Mouse (Mus musculus) cerebellum, adult (tissue): ENCODE results near the gene Spsb1.

Experiments
- ATAC-seq: cut with Nextera tagmentation; 2 replicates; pipeline ENCODE4 v1.9.2; 2017; ENCODE audit warnings: mild to moderate bottlenecking, moderate library complexity, mixed read lengths; ENCODE audit not compliant: insufficient number of reproducible peaks, low FRiP score, low TSS enrichment

Gene Spsb1

GRCm38 (mm10) chr4:149986671-149987417 lies 32.0 kb upstream of the Spsb1 start:
- ATAC-seq = no peak

GRCm38 (mm10) chr4:149983921-149984645 lies 29.2 kb upstream of the Spsb1 start:
- ATAC-seq = no peak

GRCm38 (mm10) chr4:149982154-149982553 lies 27.3 kb upstream of the Spsb1 start:
- no peak for ATAC-seq

- ATAC-seq = peak; percentile 62; the same call in 1 of the 2 replicates
These were observed 25.0 kb upstream of the Spsb1 start for GRCm38 (mm10) chr4:149979819-149980308.

- ATAC-seq = no peak
These were observed 24.0 kb upstream of the Spsb1 start for GRCm38 (mm10) chr4:149978820-149979219.

- no peak for ATAC-seq
These were observed 23.1 kb upstream of the Spsb1 start for GRCm38 (mm10) chr4:149977801-149978544.

- ATAC-seq = no peak
These were observed 22.3 kb upstream of the Spsb1 start for GRCm38 (mm10) chr4:149977181-149977580.

- no peak for ATAC-seq
These were observed 20.9 kb upstream of the Spsb1 start for GRCm38 (mm10) chr4:149975730-149976254.

- ATAC-seq = no peak
These were observed 20.4 kb upstream of the Spsb1 start for GRCm38 (mm10) chr4:149975291-149975690.

- no peak for ATAC-seq
These were observed 16.6 kb upstream of the Spsb1 start for GRCm38 (mm10) chr4:149971393-149971792.

GRCm38 (mm10) chr4:149968526-149968925 lies 13.7 kb upstream of the Spsb1 start:
- no peak for ATAC-seq

GRCm38 (mm10) chr4:149966963-149967362 lies 12.1 kb upstream of the Spsb1 start:
- no peak for ATAC-seq

- no peak; the same call in 1 of the 2 replicates for ATAC-seq
These were observed 11.4 kb upstream of the Spsb1 start for GRCm38 (mm10) chr4:149966252-149966651.

GRCm38 (mm10) chr4:149965672-149966071 lies 10.8 kb upstream of the Spsb1 start:
- ATAC-seq = no peak

- no peak for ATAC-seq
These were observed 10.4 kb upstream of the Spsb1 start for GRCm38 (mm10) chr4:149965242-149965641.

GRCm38 (mm10) chr4:149964770-149965169 lies 9.9 kb upstream of the Spsb1 start:
- ATAC-seq = no peak

- ATAC-seq = no peak
These were observed 9.4 kb upstream of the Spsb1 start for GRCm38 (mm10) chr4:149964285-149964684.

- no peak for ATAC-seq
These were observed 5.5 kb upstream of the Spsb1 start for GRCm38 (mm10) chr4:149960391-149960790.

GRCm38 (mm10) chr4:149959816-149960215 lies 5.0 kb upstream of the Spsb1 start:
- no peak for ATAC-seq

GRCm38 (mm10) chr4:149958566-149958965 lies 3.7 kb upstream of the Spsb1 start:
- ATAC-seq = no peak

GRCm38 (mm10) chr4:149956048-149956447 lies 1.2 kb upstream of the Spsb1 start:
- ATAC-seq = no peak
